Mouse (Mus musculus) embryonic facial prominence, embryonic 14.5 days (tissue): ENCODE data around the gene Cdh6. TPM values are rescaled to one million over a fixed set of nuclear protein-coding genes. Genes with fewer than 3 reads are reported as not detected.
A peak's percentile ranks its signal among the peaks of the same experiment; 100 is the strongest.

ENCODE experiments used
- ATAC-seq: fragments of 200-750 bp; cut with Nextera tagmentation; 2 replicates; pipeline ENCODE4 v1.8.0; 2017; ENCODE audit warnings: low read depth, moderate number of reproducible peaks, moderate TSS enrichment
- DNase-seq: peaks from one replicate; pipeline ENCODE4 v3.0.0-alpha.2; 2015; ENCODE audit warnings: low spot score
- H3K27ac ChIP-seq: fragments of 300-500 bp; sonication (generic); replicated peaks from 2 replicates; pipeline ENCODE4 v1.5.1; 2014; ENCODE audit warnings: low read depth, mild to moderate bottlenecking, low read length, moderate library complexity
- H3K27me3 ChIP-seq: fragments of 300-500 bp; sonication (generic); replicated peaks from 2 replicates; pipeline ENCODE4 v1.6.1; 2014; ENCODE audit warnings: low read length; ENCODE audit not compliant: control insufficient read depth, insufficient read depth
- H3K36me3 ChIP-seq: fragments of 300-500 bp; sonication (generic); 2 replicates; pipeline ENCODE4 v1.6.1; 2014; ENCODE audit warnings: low read length, mixed read lengths; ENCODE audit not compliant: control insufficient read depth, insufficient read depth
- H3K4me1 ChIP-seq: fragments of 300-500 bp; sonication (generic); 2 replicates; pipeline ENCODE4 v1.6.1; 2014; ENCODE audit warnings: antibody characterized with exemption, low read length; ENCODE audit not compliant: control insufficient read depth, insufficient read depth
- H3K4me2 ChIP-seq: fragments of 300-500 bp; sonication (generic); 2 replicates; pipeline ENCODE4 v1.6.1; 2014; ENCODE audit warnings: low read depth, mild to moderate bottlenecking, low read length, moderate library complexity, mixed read lengths
- H3K4me3 ChIP-seq: fragments of 300-500 bp; sonication (generic); 2 replicates; pipeline ENCODE4 v1.5.1; 2014; ENCODE audit warnings: low read depth, mild to moderate bottlenecking, low read length
- H3K9ac ChIP-seq: fragments of 300-500 bp; sonication (generic); 2 replicates; pipeline ENCODE4 v1.6.1; 2014; ENCODE audit warnings: low read depth, mild to moderate bottlenecking, low read length, moderate library complexity, mixed read lengths
- H3K9me3 ChIP-seq: fragments of 300-500 bp; sonication (generic); 2 replicates; pipeline ENCODE4 v1.6.1; 2016; ENCODE audit warnings: low read length; ENCODE audit not compliant: control insufficient read depth
- WGBS: fragments of 180-500 bp; shearing (Covaris S2); extraction: QIAGEN DNeasy Blood & Tissue Kit; methylation state at CpG from one replicate; pipeline ENCODE4 v1.1.7; 2014; 5-methylcytosine and 5-hydroxymethylcytosine counted together
- polyA plus RNA-seq: library from polyadenylated mRNA; unstranded; fragments of >200 nt; fragmentation: Nextera tagmentation; extraction: Ambion mirVana; gene quantifications from 2 replicates; pipeline ENCODE4 v1.2.1, GENCODE M21; 2014

The Cdh6 gene
- polyA plus RNA-seq, 1 experiment from 2014 or later: 7.6 TPM

DNA sequence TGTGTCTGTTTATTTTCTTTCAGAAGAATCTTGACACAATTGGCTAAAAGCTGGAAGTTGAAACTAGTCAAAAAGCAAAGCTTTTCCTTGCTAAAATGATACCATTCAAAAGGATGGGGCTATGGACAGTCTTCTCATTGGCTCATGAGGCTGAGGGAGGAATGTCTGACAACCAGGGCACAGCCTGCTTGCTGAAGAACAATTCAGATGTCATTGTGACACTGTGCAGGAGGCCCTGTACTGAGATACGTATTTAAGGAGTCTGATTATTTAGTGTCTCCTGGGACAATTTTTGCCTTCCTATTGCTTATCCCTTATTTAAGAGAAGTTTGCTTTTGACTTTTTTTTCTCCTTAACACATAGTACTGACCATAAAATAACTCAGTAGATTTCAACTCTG is 22.8 kb upstream of the Cdh6 start:
- H3K9me3 ChIP-seq: no peaks in the 10 kb centered on the region
- H3K27ac ChIP-seq: no peak overlapping the region
- no peaks in the 10 kb centered on the region for H3K27me3 ChIP-seq
- H3K36me3 ChIP-seq: no peaks in the 10 kb centered on the region
- no peak overlapping the region for H3K9ac ChIP-seq
- no peak overlapping the region for H3K4me3 ChIP-seq
- H3K4me2 ChIP-seq: no peak overlapping the region
- 48% methylated on average over 1 of the region's 1 CpGs for WGBS
- ATAC-seq (no peak), DNase-seq (peak; percentile 18)
- H3K4me1 ChIP-seq: no peaks in the 10 kb centered on the region

DNA sequence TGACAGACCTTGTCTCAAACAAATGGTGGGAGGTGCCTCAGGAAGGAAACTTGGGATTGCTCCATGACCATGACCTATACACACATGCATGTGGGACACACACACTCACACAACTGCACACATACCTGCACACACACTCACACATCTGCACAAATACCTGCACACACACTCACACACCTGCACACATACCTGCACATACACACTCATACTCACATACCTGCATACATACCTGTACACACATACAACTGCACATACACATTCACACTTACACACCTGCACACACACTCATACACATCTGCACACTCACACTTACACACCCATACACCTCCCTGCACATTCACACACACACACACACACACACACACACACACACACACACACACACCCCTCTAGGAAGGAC is 20.6 kb upstream of the Cdh6 start:
- Histone ChIP-seq H3K4me1 (no peaks in the 10 kb centered on the region), H3K4me3 (no peak overlapping the region), H3K4me2 (no peak overlapping the region), H3K27me3 (no peaks in the 10 kb centered on the region), H3K9me3 (no peaks in the 10 kb centered on the region), H3K36me3 (no peaks in the 10 kb centered on the region), H3K9ac (no peak overlapping the region), H3K27ac (no peak overlapping the region)
- no peak for DNase-seq
- ATAC-seq: no peak

DNA sequence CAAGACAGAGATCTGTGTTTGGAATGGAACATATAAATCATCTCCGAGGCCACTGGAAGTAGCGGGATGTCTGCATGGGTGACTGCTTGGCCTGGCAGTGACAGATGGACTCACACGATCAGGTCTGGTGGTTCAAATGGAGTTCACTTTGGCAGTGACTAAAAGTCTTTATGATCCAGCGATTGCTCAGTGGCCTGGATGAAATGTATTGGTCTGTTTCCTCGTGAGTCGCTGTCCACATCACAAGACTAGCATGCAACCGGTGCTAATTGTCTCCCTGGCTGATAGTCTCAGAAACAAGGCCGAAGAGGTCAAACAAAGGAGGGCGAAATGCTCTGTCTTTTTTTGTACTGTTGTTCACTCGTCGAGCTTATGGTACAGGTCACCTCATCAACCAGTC is 19.6 kb upstream of the Cdh6 start:
- H3K4me1 ChIP-seq: no peaks in the 10 kb centered on the region
- ATAC-seq: no peak
- WGBS: 75% methylated on average over 11 of the region's 11 CpGs
- H3K9ac ChIP-seq: no peak overlapping the region
- no peaks in the 10 kb centered on the region for H3K27me3 ChIP-seq
- H3K4me2 ChIP-seq: no peak overlapping the region
- H3K36me3 ChIP-seq: no peaks in the 10 kb centered on the region
- DNase-seq: no peak
- no peak overlapping the region for H3K27ac ChIP-seq
- H3K4me3 ChIP-seq: no peak overlapping the region
- no peaks in the 10 kb centered on the region for H3K9me3 ChIP-seq

DNA sequence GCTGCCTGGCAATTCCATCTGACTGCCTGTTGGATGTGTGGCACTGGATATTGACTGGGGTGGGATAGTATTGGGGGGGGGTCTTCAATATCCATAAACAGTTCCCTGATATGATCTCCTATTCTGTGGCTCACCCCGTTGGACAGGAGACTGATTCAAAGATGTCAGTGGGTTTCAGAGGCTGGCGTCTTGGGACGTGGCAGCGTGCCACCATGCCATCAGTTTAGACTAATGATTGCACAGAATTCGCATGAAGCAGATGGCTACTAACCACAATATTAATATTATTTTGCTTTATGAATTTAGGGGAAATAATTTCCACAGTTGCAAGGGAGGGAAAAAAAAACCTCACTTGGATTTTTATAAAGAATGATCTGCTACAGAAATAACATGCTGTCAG is 10.2 kb upstream of the Cdh6 start:
- H3K36me3 ChIP-seq: no peaks in the 10 kb centered on the region
- no peaks in the 10 kb centered on the region for H3K4me1 ChIP-seq
- H3K9me3 ChIP-seq: no peaks in the 10 kb centered on the region
- DNase-seq (no peak), ATAC-seq (no peak)
- no peak overlapping the region for H3K9ac ChIP-seq
- no peak overlapping the region for H3K4me3 ChIP-seq
- WGBS: 88% methylated on average over 5 of the region's 5 CpGs
- H3K27ac ChIP-seq: no peak overlapping the region
- H3K4me2 ChIP-seq: no peak overlapping the region
- H3K27me3 ChIP-seq: no peaks in the 10 kb centered on the region

DNA sequence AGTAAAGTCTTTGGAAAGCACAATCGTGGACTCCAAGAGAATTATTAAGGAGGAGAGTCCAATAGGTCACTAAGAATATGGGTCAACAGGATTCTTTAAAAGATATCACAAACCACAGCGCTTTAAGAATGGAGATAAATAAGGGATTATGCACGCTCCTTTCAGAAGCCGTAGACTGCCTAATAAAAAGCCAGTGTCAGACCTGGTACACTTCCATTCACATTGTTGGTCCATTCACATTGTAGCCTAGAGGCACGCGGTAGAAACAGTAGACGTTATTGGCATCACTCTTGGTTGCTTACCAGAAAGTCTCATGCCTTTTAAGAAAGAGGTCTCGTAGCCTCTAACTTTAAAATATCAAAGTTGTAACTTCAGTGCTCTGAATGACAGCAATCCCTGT is 8.0 kb upstream of the Cdh6 start:
- Histone ChIP-seq H3K27me3 (no peaks in the 10 kb centered on the region), H3K4me2 (no peak overlapping the region), H3K27ac (no peak overlapping the region), H3K4me1 (no peaks in the 10 kb centered on the region), H3K9ac (no peak overlapping the region), H3K9me3 (no peaks in the 10 kb centered on the region), H3K36me3 (no peaks in the 10 kb centered on the region), H3K4me3 (no peak overlapping the region)
- ATAC-seq: no peak
- 82% methylated on average over 8 of the region's 8 CpGs for WGBS
- no peak for DNase-seq

DNA sequence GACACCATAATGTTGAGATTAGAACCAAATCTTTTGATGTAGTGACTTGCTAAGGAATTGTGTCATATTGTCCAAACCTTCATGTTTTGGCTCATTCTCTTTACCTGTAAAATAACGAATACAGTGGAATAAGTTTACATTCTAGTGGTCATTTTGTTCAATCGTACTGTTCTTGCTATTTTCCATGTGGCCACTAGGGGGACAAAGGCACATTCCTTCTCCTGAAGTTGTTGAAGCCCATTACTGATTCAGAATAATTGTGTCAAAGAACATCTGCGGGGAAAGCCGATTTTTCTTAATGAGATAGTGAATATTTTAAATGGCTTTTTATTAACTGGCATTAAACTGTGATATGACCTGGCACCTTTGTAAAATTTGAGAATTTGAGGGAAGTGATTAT is 7.5 kb upstream of the Cdh6 start:
- ATAC-seq: no peak
- Histone ChIP-seq H3K27me3 (peaks cover 2% of the 10 kb centered on the region; the same call in 1 of the 2 replicates), H3K9ac (no peak overlapping the region), H3K36me3 (no peaks in the 10 kb centered on the region), H3K9me3 (no peaks in the 10 kb centered on the region), H3K4me1 (no peaks in the 10 kb centered on the region), H3K4me2 (no peak overlapping the region), H3K4me3 (no peak overlapping the region), H3K27ac (no peak overlapping the region)
- DNase-seq: no peak
- 39% methylated on average over 4 of the region's 4 CpGs for WGBS

DNA sequence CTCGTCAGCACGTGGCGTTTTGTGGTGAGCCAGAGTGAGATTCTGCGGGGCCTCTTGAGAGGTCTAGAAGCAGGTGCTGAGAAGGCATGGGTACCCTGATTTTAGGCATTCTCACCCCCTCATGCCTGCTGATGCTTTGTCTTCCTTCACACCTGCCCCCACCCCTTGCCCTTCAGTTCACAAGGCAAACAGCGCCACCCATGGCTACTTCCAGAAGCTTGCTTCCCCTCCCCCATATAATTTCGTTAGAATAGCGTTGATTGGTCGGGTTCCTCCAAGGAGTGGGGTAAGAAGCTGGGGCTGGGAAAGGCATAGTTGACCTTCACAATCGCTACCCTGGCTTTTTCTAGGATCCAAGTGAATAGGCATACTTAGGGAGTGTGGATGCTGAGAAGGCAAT is 2.5 kb upstream of the Cdh6 start:
- WGBS: 24% methylated on average over 9 of the region's 9 CpGs
- H3K9me3 ChIP-seq: no peaks in the 10 kb centered on the region
- peaks cover 8% of the 10 kb centered on the region; the same call in 1 of the 2 replicates for H3K27me3 ChIP-seq
- peaks cover 10% of the 10 kb centered on the region for H3K4me1 ChIP-seq
- H3K9ac ChIP-seq: no peak overlapping the region
- no peak overlapping the region for H3K27ac ChIP-seq
- H3K4me3 ChIP-seq: no peak overlapping the region
- no peak for ATAC-seq
- no peak for DNase-seq
- no peak overlapping the region for H3K4me2 ChIP-seq
- H3K36me3 ChIP-seq: no peaks in the 10 kb centered on the region

DNA sequence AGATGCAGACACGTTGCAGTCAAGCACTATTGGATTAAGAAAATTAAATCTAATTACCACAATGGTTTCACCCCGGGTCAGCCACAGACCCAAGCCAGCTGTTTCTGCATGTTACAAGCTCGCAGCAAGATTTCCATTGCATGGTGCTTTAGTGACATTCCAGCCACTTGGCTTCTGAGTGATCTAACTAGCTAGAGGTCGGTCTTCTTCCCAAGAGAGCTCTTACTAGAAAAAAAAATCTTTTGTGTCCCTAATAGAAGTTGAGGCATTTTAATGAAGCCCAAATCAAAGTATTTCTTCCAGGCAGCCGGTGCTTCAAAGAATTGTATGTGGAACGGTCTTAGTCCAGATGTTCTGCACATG is 1.1 kb upstream of the Cdh6 start:
- peak; percentile 13; the same call in 1 of the 2 replicates for ATAC-seq
- peaks cover 8% of the 10 kb centered on the region; the same call in 1 of the 2 replicates for H3K27me3 ChIP-seq
- no peaks in the 10 kb centered on the region for H3K9me3 ChIP-seq
- peak; percentile 68 for DNase-seq
- peaks cover 10% of the 10 kb centered on the region for H3K4me1 ChIP-seq
- no peak overlapping the region for H3K27ac ChIP-seq
- no peak overlapping the region for H3K9ac ChIP-seq
- H3K4me3 ChIP-seq: peak overlapping the region; percentile 62
- H3K4me2 ChIP-seq: peak overlapping the region; percentile 79
- no peaks in the 10 kb centered on the region for H3K36me3 ChIP-seq
- WGBS: 11% methylated on average over 6 of the region's 6 CpGs

DNA sequence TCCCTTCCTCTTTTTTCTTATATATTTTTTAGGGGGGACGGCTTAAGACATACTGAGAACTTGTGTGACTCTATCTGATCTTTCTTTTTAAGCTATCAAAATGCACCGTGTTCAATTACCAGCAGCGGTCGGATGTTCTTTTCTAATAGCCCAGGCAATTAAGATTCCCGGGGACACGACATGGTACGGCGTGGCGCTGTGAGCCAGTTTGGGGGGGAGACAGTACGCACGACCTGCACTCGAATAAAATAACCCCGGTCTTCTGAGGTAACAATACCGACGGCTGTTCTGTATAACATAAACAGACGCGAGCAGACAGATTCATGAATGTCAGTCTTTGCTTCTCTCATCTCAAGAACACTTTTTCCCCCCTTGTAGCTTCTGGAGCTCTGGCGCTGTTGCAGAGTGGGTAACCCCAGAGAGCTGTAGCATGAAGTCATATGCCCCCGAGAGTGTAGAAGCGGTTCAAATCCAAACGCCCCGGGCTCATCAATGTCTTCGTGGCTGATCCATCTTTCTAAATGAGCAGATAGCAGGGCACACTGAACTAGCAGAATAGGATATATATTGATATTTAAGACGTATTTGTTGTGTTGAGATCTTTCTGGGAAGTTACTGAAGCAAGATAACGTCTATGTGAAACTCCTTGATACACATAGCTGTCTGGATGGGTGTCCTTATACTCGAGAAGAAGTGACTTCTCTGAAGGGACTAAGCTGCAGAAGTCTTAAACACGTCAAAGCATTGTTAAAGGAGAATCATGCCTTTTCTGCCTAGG is 554 bp upstream of the Cdh6 start:
- ATAC-seq: no peak
- peaks cover 10% of the 10 kb centered on the region for H3K4me1 ChIP-seq
- no peak for DNase-seq
- under 1% methylated on average over 27 of the region's 27 CpGs for WGBS
- H3K27ac ChIP-seq: no peak overlapping the region
- H3K36me3 ChIP-seq: no peaks in the 10 kb centered on the region
- no peaks in the 10 kb centered on the region for H3K9me3 ChIP-seq
- H3K9ac ChIP-seq: peak overlapping the region; percentile 72
- H3K27me3 ChIP-seq: peaks cover 8% of the 10 kb centered on the region; the same call in 1 of the 2 replicates
- peak overlapping the region; percentile 79 for H3K4me2 ChIP-seq
- H3K4me3 ChIP-seq: peak overlapping the region; percentile 62
